10 mouse cellular contexts compared by ENCODE assay signal in the genomic region with DNA sequence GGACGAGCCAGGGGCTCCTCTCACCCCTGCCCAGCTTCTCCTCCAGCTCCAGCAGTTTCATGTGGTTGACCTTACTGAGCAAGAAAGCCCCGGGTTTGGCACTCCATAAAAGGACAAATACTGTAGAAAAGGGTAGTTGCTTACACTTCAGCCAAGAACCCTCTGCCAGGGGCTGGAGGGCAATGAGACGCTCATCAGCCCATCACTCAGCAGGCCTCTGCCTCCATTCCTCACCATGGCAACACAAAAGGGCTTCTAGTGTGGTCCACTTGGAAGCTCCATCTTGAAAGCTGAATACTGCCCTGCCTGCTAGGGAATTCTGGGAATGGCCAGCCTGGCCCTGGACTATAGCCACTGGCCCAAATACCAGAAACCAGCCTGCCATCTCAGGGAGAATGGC. TPM values are rescaled to one million over a fixed set of nuclear protein-coding genes. Genes with fewer than 3 reads are reported as not detected.
DNase-seq lines count a peak whose midpoint lies in the region; ATAC-seq and TF ChIP-seq lines count a peak whose summit lies in the region.
"Had no signal": no experiment of that assay in that cellular context is flagged by ENCODE, and none has a peak within 500 bp of the region (broad histone marks: within the 10 kb centered on the region; RNA-seq: fewer than 3 reads in every experiment).

No protein-coding gene starts in this region.

- no peaks in the 10 kb centered on the region; the same call in 1 of the 2 replicates for H3K27me3 ChIP-seq in cerebellum, adult 2 months (ENCODE audit: control insufficient read depth, insufficient read depth, low read length)
- H3K27me3 ChIP-seq in liver, embryonic 12.5 days (replicated peaks): peaks cover 30% of the 10 kb centered on the region

- peak; percentile 22 to 58 for DNase-seq in cerebellum, adult 2 months
- no peak for DNase-seq in cerebellum, adult 8-10 months
- DNase-seq in NIH3T3 (ENCODE audit: low read depth): peak; percentile 32
- peak; percentile 20 to 56 for DNase-seq in frontal cortex, postnatal 14 days (ENCODE audit: low spot score in 2 of 2)
- peak; percentile 71 for DNase-seq in left cerebral cortex, postnatal 4 days
- no peak for DNase-seq in adrenal gland, postnatal 10 days
- no peak for DNase-seq in kidney, postnatal 14 days
- DNase-seq: liver, postnatal 0 days had no signal

- H3K9ac ChIP-seq in liver, embryonic 12.5 days: no peak overlapping the region
- H3K9ac ChIP-seq: liver, postnatal 0 days had no signal

- H3K9me3 ChIP-seq in liver, embryonic 12.5 days (replicated peaks): no peaks in the 10 kb centered on the region

- ATAC-seq in liver, embryonic 12.5 days: no peak
- ATAC-seq: liver, postnatal 0 days had no signal

- no peak overlapping the region for H3K4me3 ChIP-seq in cerebellum, adult 2 months (replicated peaks; ENCODE audit: insufficient read depth, low read depth, low read length)
- no peak overlapping the region for H3K4me3 ChIP-seq in liver, embryonic 12.5 days

- H3K4me1 ChIP-seq in cerebellum, adult 2 months (ENCODE audit: control insufficient read depth, insufficient read depth, low read length): peaks cover 4% of the 10 kb centered on the region; the same call in 1 of the 2 replicates
- H3K4me1 ChIP-seq in liver, embryonic 12.5 days: no peaks in the 10 kb centered on the region

- H3K4me2 ChIP-seq in liver, embryonic 12.5 days: no peak overlapping the region

- intact Hi-C loops in left cerebral cortex, postnatal 4 days (cut with DNase I): no loop called here

- no peak for TF ChIP-seq CTCF in cerebellum, adult 2 months (IDR thresholded peaks at IDR 0.05; ENCODE audit: borderline replicate concordance, insufficient read depth, low read depth, low read length)

- no peaks in the 10 kb centered on the region for H3K36me3 ChIP-seq in liver, embryonic 12.5 days

- 76% methylated on average over 3 of the region's 3 CpGs for WGBS in cerebellum, adult 2 months
- 41% methylated on average over 3 of the region's 3 CpGs for WGBS in liver, embryonic 12.5 days (ENCODE audit: insufficient replicate concordance)

- H3K27ac ChIP-seq in cerebellum, adult 2 months (ENCODE audit: insufficient read depth, low read length): no peak overlapping the region
- H3K27ac ChIP-seq in liver, embryonic 12.5 days: no peak overlapping the region

- TF ChIP-seq POLR2A in cerebellum, adult 2 months (IDR thresholded peaks at IDR 0.05; ENCODE audit: borderline replicate concordance, insufficient read depth, low read length): no peak

RNA-seq across cellular contexts. Expression of gene Galnt16, which starts 49.3 kb away (rescaled TPM):
- 29.3 and 32.8 TPM in 2 replicates for polyA plus RNA-seq in cerebellum, adult 2 months (2012; rRNA removed)
- total RNA-seq in left cerebral cortex, postnatal 4 days (2021): 10 to 100 TPM; 32.8 to 40.6 TPM
- total RNA-seq in adrenal gland, postnatal 10 days (2021): 10 to 100 TPM; 16.3 to 16.8 TPM
- 0.28 and 0.48 TPM in 2 replicates for polyA plus RNA-seq in liver, embryonic 12.5 days (2016; fragmentation: Nextera tagmentation; extraction: Ambion mirVana)
- total RNA-seq: granulocyte monocyte progenitor cell, adult 5-6 weeks had no signal

Comparison
In these comparisons a context has a peak if more than half of its experiments do, and no peak if none do; other contexts are left out.
1. DNase-seq: peak in cerebellum, adult 2 months (2 of 2), NIH3T3 (single experiment), frontal cortex, postnatal 14 days (2 of 2) and left cerebral cortex, postnatal 4 days (single experiment); none in cerebellum, adult 8-10 months (single experiment), adrenal gland, postnatal 10 days (single experiment) and kidney, postnatal 14 days (single experiment).